Mouse (Mus musculus): ENCODE measurements around the gene Oma1. TPM values are rescaled to one million over a fixed set of nuclear protein-coding genes. Genes with fewer than 3 reads are reported as not detected.

The Oma1 gene
- polyA plus RNA-seq, 1 experiment from 2014 or later = 20.8 TPM

DNA sequence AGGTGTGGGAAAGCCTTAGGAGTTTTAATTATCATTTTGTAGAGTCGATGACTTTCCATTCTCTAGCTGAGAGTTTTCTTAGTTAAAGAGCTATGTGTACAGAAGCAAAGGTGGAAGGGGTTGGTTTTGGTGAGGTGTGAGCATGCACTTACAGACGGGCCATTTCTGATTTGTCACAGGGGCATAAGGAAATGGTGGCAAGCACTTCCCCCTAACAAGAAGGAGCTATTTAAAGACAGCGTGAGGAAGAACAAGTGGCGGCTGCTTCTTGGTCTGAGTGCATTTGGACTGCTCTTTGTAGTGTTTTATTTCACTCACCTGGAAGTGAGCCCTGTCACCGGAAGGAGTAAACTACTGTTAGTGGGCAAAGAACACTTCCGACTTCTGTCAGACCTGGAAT lies 7.8 kb downstream of the Oma1 start:
- Histone ChIP-seq H3K4me1 (replicated peaks) (no peaks in the 10 kb centered on the region), H3K4me3 (no peak overlapping the region), H3K27ac (no peak overlapping the region), H3K4me2 (no peak overlapping the region), H3K36me3 (0 out of 2 replicates have a peak, but pooled peaks cover 4% of the 10 kb centered on the region), H3K9ac (no peak overlapping the region), H3K27me3 (no peaks in the 10 kb centered on the region), H3K9me3 (replicated peaks) (no peaks in the 10 kb centered on the region)
- ATAC-seq (replicated peaks; ENCODE audit: insufficient number of reproducible peaks, insufficient read depth, low FRiP score, low read depth) = no peak
- WGBS = 63% methylated on average over 6 of the region's 6 CpGs

- Histone ChIP-seq H3K9me3 (replicated peaks) (no peaks in the 10 kb centered on the region), H3K27ac (no peak overlapping the region), H3K4me1 (replicated peaks) (peaks cover 7% of the 10 kb centered on the region), H3K9ac (no peak overlapping the region), H3K4me2 (no peak overlapping the region), H3K4me3 (no peak overlapping the region), H3K36me3 (0 out of 2 replicates have a peak, but pooled peaks cover 4% of the 10 kb centered on the region), H3K27me3 (no peaks in the 10 kb centered on the region)
- 57% methylated on average over 17 of the region's 17 CpGs for WGBS
- no peak for ATAC-seq (replicated peaks; ENCODE audit: insufficient number of reproducible peaks, insufficient read depth, low FRiP score, low read depth)
These were observed 11.3 kb downstream of the Oma1 start for GRCm38 (mm10) chr4:103324688-103325451.

DNA sequence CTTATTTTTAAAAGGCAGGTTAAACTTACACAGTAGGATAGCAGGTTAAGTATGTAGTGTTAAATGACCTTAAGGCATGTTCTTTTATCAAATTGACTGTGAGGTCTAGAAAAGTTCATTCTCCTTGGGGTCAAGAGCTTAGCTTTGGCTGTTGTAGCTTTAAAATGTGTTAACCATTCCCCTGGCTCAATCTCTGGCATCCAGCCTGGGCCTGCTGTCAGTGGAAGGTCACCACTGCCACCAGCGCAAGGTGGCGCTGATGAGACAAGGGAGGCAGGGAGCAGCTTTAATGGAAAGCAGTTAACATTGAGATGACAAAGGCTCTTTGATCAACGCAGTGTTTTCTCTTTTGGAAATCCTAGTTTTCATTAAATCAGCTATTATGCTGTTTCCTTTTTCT lies 13.4 kb downstream of the Oma1 start:
- Histone ChIP-seq H3K27ac (no peak overlapping the region), H3K9ac (no peak overlapping the region), H3K9me3 (replicated peaks) (no peaks in the 10 kb centered on the region), H3K4me1 (replicated peaks) (peaks cover 7% of the 10 kb centered on the region), H3K4me2 (no peak overlapping the region), H3K27me3 (no peaks in the 10 kb centered on the region), H3K36me3 (peaks cover 2% of the 10 kb centered on the region; the same call in 1 of the 2 replicates), H3K4me3 (no peak overlapping the region)
- ATAC-seq (replicated peaks; ENCODE audit: insufficient number of reproducible peaks, insufficient read depth, low FRiP score, low read depth) = no peak
- WGBS = 47% methylated on average over 3 of the region's 3 CpGs

- Histone ChIP-seq H3K36me3 (peaks cover 12% of the 10 kb centered on the region), H3K27me3 (no peaks in the 10 kb centered on the region), H3K4me1 (replicated peaks) (peaks cover 7% of the 10 kb centered on the region), H3K9me3 (replicated peaks) (no peaks in the 10 kb centered on the region), H3K9ac (no peak overlapping the region), H3K27ac (no peak overlapping the region), H3K4me2 (no peak overlapping the region), H3K4me3 (no peak overlapping the region)
- 0 out of 2 replicates have a peak, but pooled peaks have one; percentile 31 for ATAC-seq (replicated peaks; ENCODE audit: insufficient number of reproducible peaks, insufficient read depth, low FRiP score, low read depth)
- 46% methylated on average over 6 of the region's 6 CpGs for WGBS
These were observed 15.7 kb downstream of the Oma1 start for GRCm38 (mm10) chr4:103329348-103329747.

GRCm38 (mm10) chr4:103335134-103335533 lies 21.5 kb downstream of the Oma1 start:
- Histone ChIP-seq H3K4me3 (no peak overlapping the region), H3K4me1 (replicated peaks) (no peaks in the 10 kb centered on the region), H3K27ac (no peak overlapping the region), H3K9me3 (replicated peaks) (no peaks in the 10 kb centered on the region), H3K4me2 (no peak overlapping the region), H3K36me3 (peaks cover 12% of the 10 kb centered on the region), H3K27me3 (no peaks in the 10 kb centered on the region), H3K9ac (no peak overlapping the region)
- 80% methylated on average over 5 of the region's 5 CpGs for WGBS
- ATAC-seq (replicated peaks; ENCODE audit: insufficient number of reproducible peaks, insufficient read depth, low FRiP score, low read depth) = no peak

GRCm38 (mm10) chr4:103340726-103341125 lies 27.1 kb downstream of the Oma1 start:
- H3K4me1 ChIP-seq (replicated peaks) = no peaks in the 10 kb centered on the region
- H3K36me3 ChIP-seq = no peaks in the 10 kb centered on the region
- no peaks in the 10 kb centered on the region for H3K27me3 ChIP-seq
- no peak overlapping the region for H3K4me3 ChIP-seq
- H3K27ac ChIP-seq = no peak overlapping the region
- H3K9ac ChIP-seq = no peak overlapping the region
- ATAC-seq (replicated peaks; ENCODE audit: insufficient number of reproducible peaks, insufficient read depth, low FRiP score, low read depth) = no peak
- WGBS = 53% methylated on average over 1 of the region's 1 CpGs
- no peaks in the 10 kb centered on the region for H3K9me3 ChIP-seq (replicated peaks)
- H3K4me2 ChIP-seq = no peak overlapping the region

DNA sequence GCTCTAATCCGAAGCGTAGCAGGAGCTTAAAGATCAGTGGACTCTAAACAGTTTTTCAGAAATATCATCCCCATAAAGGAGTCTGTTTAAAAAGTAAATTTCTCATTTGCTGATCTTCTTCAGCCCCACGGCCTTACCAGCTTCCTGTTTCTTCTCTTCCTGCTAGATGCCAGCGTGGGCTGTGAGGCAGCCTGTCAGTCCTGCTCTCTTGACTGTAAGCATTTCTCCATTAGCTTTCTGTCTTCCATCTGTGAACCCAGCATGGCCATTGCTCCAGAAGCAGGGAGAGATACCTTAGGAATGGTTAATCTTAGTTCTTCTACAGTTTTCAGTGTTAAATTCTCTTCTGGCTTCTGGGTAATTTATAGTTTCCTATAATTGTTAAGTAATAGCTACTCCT lies 28.0 kb downstream of the Oma1 start:
- H3K27me3 ChIP-seq = no peaks in the 10 kb centered on the region
- no peak for ATAC-seq (replicated peaks; ENCODE audit: insufficient number of reproducible peaks, insufficient read depth, low FRiP score, low read depth)
- no peaks in the 10 kb centered on the region for H3K4me1 ChIP-seq (replicated peaks)
- H3K9me3 ChIP-seq (replicated peaks) = no peaks in the 10 kb centered on the region
- no peak overlapping the region for H3K9ac ChIP-seq
- H3K27ac ChIP-seq = no peak overlapping the region
- no peak overlapping the region for H3K4me2 ChIP-seq
- no peak overlapping the region for H3K4me3 ChIP-seq
- WGBS = 64% methylated on average over 4 of the region's 4 CpGs
- H3K36me3 ChIP-seq = no peaks in the 10 kb centered on the region

DNA sequence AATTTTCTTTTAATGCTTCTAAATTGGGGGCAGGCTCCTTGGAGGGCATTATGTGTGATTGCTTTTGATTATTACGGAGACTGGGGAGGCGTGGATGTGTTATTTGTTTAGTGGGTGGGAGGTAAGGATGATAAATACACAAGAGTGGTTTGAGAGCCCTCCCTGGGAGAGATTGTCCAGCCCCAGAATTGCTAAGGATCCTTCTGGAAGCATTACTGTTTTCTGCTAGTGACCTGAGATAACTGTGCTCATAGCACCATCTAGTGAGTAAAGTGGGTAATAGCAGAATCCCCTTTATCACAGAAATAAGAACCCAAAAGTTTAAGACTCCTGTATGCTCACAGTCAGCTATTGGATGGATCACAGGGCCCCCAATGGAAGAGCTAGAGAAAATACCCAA lies 32.4 kb downstream of the Oma1 start:
- no peak overlapping the region for H3K4me2 ChIP-seq
- H3K9me3 ChIP-seq (replicated peaks) = no peaks in the 10 kb centered on the region
- no peaks in the 10 kb centered on the region for H3K4me1 ChIP-seq (replicated peaks)
- H3K27ac ChIP-seq = no peak overlapping the region
- ATAC-seq (replicated peaks; ENCODE audit: insufficient number of reproducible peaks, insufficient read depth, low FRiP score, low read depth) = no peak
- no peak overlapping the region for H3K4me3 ChIP-seq
- H3K9ac ChIP-seq = no peak overlapping the region
- no peaks in the 10 kb centered on the region for H3K27me3 ChIP-seq
- no peaks in the 10 kb centered on the region for H3K36me3 ChIP-seq
- 37% methylated on average over 2 of the region's 2 CpGs for WGBS

DNA sequence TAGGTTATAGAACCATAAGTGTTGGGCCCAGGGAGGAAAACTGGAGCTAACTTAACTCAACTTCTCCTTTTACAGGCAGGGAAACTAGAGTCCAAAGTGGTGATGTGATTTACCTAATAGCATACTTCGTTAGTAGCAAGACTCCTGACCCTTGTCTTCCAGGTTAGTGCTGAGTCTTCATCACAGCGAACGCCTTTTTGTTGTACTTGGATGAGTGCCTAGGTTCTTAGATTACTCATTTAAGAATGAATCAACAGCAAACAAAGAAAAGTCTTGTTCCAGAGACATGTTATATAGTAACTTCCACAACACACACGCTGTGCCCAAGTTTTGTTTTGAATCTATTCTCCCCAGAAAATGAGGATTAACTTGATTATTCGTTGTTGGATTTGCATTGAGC lies 33.2 kb downstream of the Oma1 start:
- no peak overlapping the region for H3K27ac ChIP-seq
- no peaks in the 10 kb centered on the region for H3K4me1 ChIP-seq (replicated peaks)
- H3K9me3 ChIP-seq (replicated peaks) = no peaks in the 10 kb centered on the region
- no peak for ATAC-seq (replicated peaks; ENCODE audit: insufficient number of reproducible peaks, insufficient read depth, low FRiP score, low read depth)
- H3K27me3 ChIP-seq = no peaks in the 10 kb centered on the region
- no peak overlapping the region for H3K4me3 ChIP-seq
- H3K9ac ChIP-seq = no peak overlapping the region
- H3K36me3 ChIP-seq = no peaks in the 10 kb centered on the region
- H3K4me2 ChIP-seq = no peak overlapping the region
- 64% methylated on average over 5 of the region's 5 CpGs for WGBS

DNA sequence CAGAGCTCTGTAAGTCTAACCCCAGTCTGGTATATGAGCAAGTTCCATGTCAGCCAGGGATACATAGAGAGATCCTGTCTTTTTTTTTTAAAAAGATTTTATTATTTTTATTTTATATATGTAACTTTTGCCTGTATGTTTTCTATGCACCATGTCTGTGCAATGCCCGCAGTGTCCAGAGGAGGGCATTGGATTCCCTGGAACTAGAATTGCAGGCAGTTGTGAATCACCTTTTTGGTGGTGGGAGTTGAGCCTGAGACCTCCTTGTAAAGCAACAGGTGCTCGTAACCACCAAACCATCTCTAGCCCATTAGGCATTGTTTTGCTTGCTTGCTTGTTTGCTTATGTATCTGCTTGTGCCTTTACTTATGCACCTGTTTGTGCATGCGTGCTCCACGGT lies 35.6 kb downstream of the Oma1 start:
- H3K27ac ChIP-seq = no peak overlapping the region
- H3K9me3 ChIP-seq (replicated peaks) = no peaks in the 10 kb centered on the region
- H3K4me1 ChIP-seq (replicated peaks) = no peaks in the 10 kb centered on the region
- no peak overlapping the region for H3K9ac ChIP-seq
- H3K4me2 ChIP-seq = no peak overlapping the region
- WGBS = 83% methylated on average over 4 of the region's 4 CpGs
- no peak for ATAC-seq (replicated peaks; ENCODE audit: insufficient number of reproducible peaks, insufficient read depth, low FRiP score, low read depth)
- H3K27me3 ChIP-seq = no peaks in the 10 kb centered on the region
- H3K36me3 ChIP-seq = no peaks in the 10 kb centered on the region
- no peak overlapping the region for H3K4me3 ChIP-seq

- ATAC-seq (replicated peaks; ENCODE audit: insufficient number of reproducible peaks, insufficient read depth, low FRiP score, low read depth) = no peak
- WGBS = 83% methylated on average over 5 of the region's 5 CpGs
These were observed 39.3 kb downstream of the Oma1 start for GRCm38 (mm10) chr4:103352926-103353325.

GRCm38 (mm10) chr4:103357457-103357856 lies 43.8 kb downstream of the Oma1 start:
- H3K4me2 ChIP-seq = no peak overlapping the region
- H3K27ac ChIP-seq = no peak overlapping the region
- H3K4me1 ChIP-seq (replicated peaks) = no peaks in the 10 kb centered on the region
- H3K36me3 ChIP-seq = 0 out of 2 replicates have a peak, but pooled peaks cover 3% of the 10 kb centered on the region
- no peak overlapping the region for H3K4me3 ChIP-seq
- H3K9ac ChIP-seq = no peak overlapping the region
- H3K9me3 ChIP-seq (replicated peaks) = no peaks in the 10 kb centered on the region
- WGBS = 96% methylated on average over 3 of the region's 3 CpGs
- no peaks in the 10 kb centered on the region for H3K27me3 ChIP-seq
- no peak for ATAC-seq (replicated peaks; ENCODE audit: insufficient number of reproducible peaks, insufficient read depth, low FRiP score, low read depth)

More at GRCm38 (mm10) chr4:103352926-103353325, 39.3 kb downstream of the Oma1 start:
- H3K4me3 ChIP-seq = no peak overlapping the region
- H3K27ac ChIP-seq = no peak overlapping the region
- H3K4me1 ChIP-seq (replicated peaks) = no peaks in the 10 kb centered on the region
- no peaks in the 10 kb centered on the region for H3K9me3 ChIP-seq (replicated peaks)
- 0 out of 2 replicates have a peak, but pooled peaks cover 3% of the 10 kb centered on the region for H3K36me3 ChIP-seq
- H3K4me2 ChIP-seq = no peak overlapping the region
- H3K27me3 ChIP-seq = no peaks in the 10 kb centered on the region
- no peak overlapping the region for H3K9ac ChIP-seq
